Comparison of ENCODE assay signal across 25 mouse cellular contexts in genomic region chr8:113998881-113999280, GRCm38 (mm10).
A peak's percentile ranks its signal among the peaks of the same experiment; 100 is the strongest.
DNase-seq lines count a peak whose midpoint lies in the region; ATAC-seq and TF ChIP-seq lines count a peak whose summit lies in the region.
"Had no signal": no experiment of that assay in that cellular context is flagged by ENCODE, and none has a peak within 500 bp of the region (broad histone marks: within the 10 kb centered on the region; RNA-seq: fewer than 3 reads in every experiment).

No protein-coding gene starts in this region.

- peak; percentile 40 for DNase-seq in adrenal gland, postnatal 14 days
- no peak for DNase-seq in adrenal gland, postnatal 4 days (ENCODE audit: low spot score in 2 of 2)
- DNase-seq in kidney, postnatal 0 days (ENCODE audit: low spot score) = peak; percentile 79
- no peak for DNase-seq in kidney, postnatal 25 days
- DNase-seq in embryo, embryonic 11.5 days (ENCODE audit: low read depth, low spot score) = peak; percentile 58
- peak; percentile 85 for DNase-seq in mesoderm, embryonic 11.5 days (ENCODE audit: low read depth, low spot score)
- no peak for DNase-seq in layer of hippocampus, postnatal 10 days (ENCODE audit: low spot score in 2 of 2)
- DNase-seq: cerebellum, postnatal 25 days; gastrocnemius, postnatal 25 days; kidney, adult 11 months; left cerebral cortex, postnatal 4 days; lung, postnatal 4 days; retina, postnatal 1 day; thymus, adult 18-20 months had no signal

- no peak overlapping the region for H3K9ac ChIP-seq in kidney, postnatal 0 days (ENCODE audit: low read depth, low read length)
- H3K9ac ChIP-seq: embryonic facial prominence, embryonic 12.5 days; forebrain, embryonic 13.5 days; liver, embryonic 14.5 days; lung, embryonic 15.5 days; midbrain, embryonic 13.5 days; stomach, embryonic 15.5 days had no signal

- 0 out of 2 replicates have a peak, but pooled peaks cover 3% of the 10 kb centered on the region for H3K4me1 ChIP-seq in kidney, postnatal 0 days (replicated peaks; ENCODE audit: insufficient read depth, low read length)
- H3K4me1 ChIP-seq: embryonic facial prominence, embryonic 12.5 days; forebrain, embryonic 13.5 days; lung, embryonic 15.5 days; midbrain, embryonic 13.5 days; stomach, embryonic 15.5 days had no signal

- no peak overlapping the region for H3K4me3 ChIP-seq in kidney, postnatal 0 days (replicated peaks; ENCODE audit: low read depth, low read length)
- H3K4me3 ChIP-seq: embryonic facial prominence, embryonic 12.5 days; erythroblast, embryonic 14.5 days; forebrain, embryonic 13.5 days; layer of hippocampus, adult 2 months; lung, embryonic 15.5 days; midbrain, embryonic 13.5 days; stomach, embryonic 15.5 days had no signal

- no peak overlapping the region for H3K27ac ChIP-seq in kidney, postnatal 0 days
- H3K27ac ChIP-seq: embryonic facial prominence, embryonic 12.5 days; forebrain, embryonic 13.5 days; layer of hippocampus, adult 2 months; liver, embryonic 14.5 days; lung, embryonic 15.5 days; midbrain, embryonic 13.5 days; stomach, embryonic 15.5 days had no signal

- H3K27me3 ChIP-seq in kidney, postnatal 0 days (ENCODE audit: insufficient read depth, low read length) = no peaks in the 10 kb centered on the region
- H3K27me3 ChIP-seq: embryonic facial prominence, embryonic 12.5 days; forebrain, embryonic 13.5 days; lung, embryonic 15.5 days; midbrain, embryonic 13.5 days; stomach, embryonic 15.5 days had no signal

- TF ChIP-seq CTCF in kidney, postnatal 0 days (IDR thresholded peaks at IDR 0.05; ENCODE audit: low read depth) = no peak

- ATAC-seq in kidney, postnatal 0 days (replicated peaks; ENCODE audit: low FRiP score, low read depth) = no peak; the same call in 1 of the 2 replicates
- no peak for ATAC-seq in megakaryocyte, adult 5-6 weeks (ENCODE audit: poor library complexity, severe bottlenecking)
- ATAC-seq: activated CD4-positive, CD25-positive, alpha-beta regulatory T cell, adult 4 months; forebrain, embryonic 13.5 days; midbrain, embryonic 13.5 days had no signal

- H3K36me3 ChIP-seq in kidney, postnatal 0 days (ENCODE audit: insufficient read depth, low read length) = no peaks in the 10 kb centered on the region
- H3K36me3 ChIP-seq: embryonic facial prominence, embryonic 12.5 days; G1E; lung, embryonic 15.5 days; midbrain, embryonic 13.5 days; stomach, embryonic 15.5 days had no signal

- no peak overlapping the region for H3K4me2 ChIP-seq in kidney, postnatal 0 days (ENCODE audit: low read length)
- H3K4me2 ChIP-seq: embryonic facial prominence, embryonic 12.5 days; forebrain, embryonic 13.5 days; lung, embryonic 15.5 days; midbrain, embryonic 13.5 days; stomach, embryonic 15.5 days had no signal

- H3K9me3 ChIP-seq in kidney, postnatal 0 days (replicated peaks; ENCODE audit: low read length) = no peaks in the 10 kb centered on the region
- H3K9me3 ChIP-seq: embryonic facial prominence, embryonic 12.5 days; forebrain, embryonic 13.5 days; lung, embryonic 15.5 days; midbrain, embryonic 13.5 days; stomach, embryonic 15.5 days had no signal

- WGBS in kidney, postnatal 0 days = 12% methylated on average over 6 of the region's 6 CpGs

Comparison
In these comparisons a context has a peak if more than half of its experiments do, and no peak if none do; other contexts are left out.
1. DNase-seq: peak in adrenal gland, postnatal 14 days (single experiment), kidney, postnatal 0 days (single experiment), embryo, embryonic 11.5 days (single experiment) and mesoderm, embryonic 11.5 days (single experiment); none in adrenal gland, postnatal 4 days (0 of 2), kidney, postnatal 25 days (0 of 2) and layer of hippocampus, postnatal 10 days (0 of 2).